Comparison of ENCODE assay signal across 13 mouse cellular contexts in genomic region chr2:68409640-68410215, GRCm38 (mm10).
DNase-seq lines count a peak whose midpoint lies in the region; ATAC-seq and TF ChIP-seq lines count a peak whose summit lies in the region.
"Had no signal": no experiment of that assay in that cellular context is flagged by ENCODE, and none has a peak within 500 bp of the region (broad histone marks: within the 10 kb centered on the region; RNA-seq: fewer than 3 reads in every experiment).

No protein-coding gene starts in this region.

- no peaks in the 10 kb centered on the region for H3K27me3 ChIP-seq in heart, adult 2 months (ENCODE audit: control insufficient read depth, insufficient read depth, low read length)
- no peaks in the 10 kb centered on the region for H3K27me3 ChIP-seq in lung, embryonic 16.5 days (ENCODE audit: control insufficient read depth, insufficient read depth, low read depth, low read length)
- no peaks in the 10 kb centered on the region for H3K27me3 ChIP-seq in intestine, embryonic 16.5 days (replicated peaks; ENCODE audit: control insufficient read depth, insufficient read depth, low read length)
- H3K27me3 ChIP-seq in stomach, embryonic 16.5 days (ENCODE audit: control insufficient read depth, insufficient read depth, low read length): no peaks in the 10 kb centered on the region
- no peaks in the 10 kb centered on the region for H3K27me3 ChIP-seq in thymus, adult 2 months (ENCODE audit: control insufficient read depth, insufficient read depth, low read length)

- peaks cover 9% of the 10 kb centered on the region for H3K4me1 ChIP-seq in heart, adult 2 months (ENCODE audit: control insufficient read depth, insufficient read depth, low read length)
- H3K4me1 ChIP-seq in lung, embryonic 16.5 days (replicated peaks; ENCODE audit: control insufficient read depth, insufficient read depth, low read length): peaks cover 32% of the 10 kb centered on the region
- no peaks in the 10 kb centered on the region for H3K4me1 ChIP-seq in lung, adult 2 months (ENCODE audit: control insufficient read depth, insufficient read depth, low read length)
- H3K4me1 ChIP-seq in intestine, embryonic 16.5 days (ENCODE audit: control insufficient read depth, insufficient read depth, low read length): peaks cover 30% of the 10 kb centered on the region
- H3K4me1 ChIP-seq in stomach, embryonic 16.5 days (ENCODE audit: control insufficient read depth, insufficient read depth, low read length): peaks cover 36% of the 10 kb centered on the region
- H3K4me1 ChIP-seq in thymus, adult 2 months (replicated peaks; ENCODE audit: control insufficient read depth, insufficient read depth, low read length): 0 out of 2 replicates have a peak, but pooled peaks cover 4% of the 10 kb centered on the region

- H3K4me2 ChIP-seq in lung, embryonic 16.5 days (ENCODE audit: low read depth, low read length): no peak overlapping the region
- H3K4me2 ChIP-seq in intestine, embryonic 16.5 days (ENCODE audit: low read depth, low read length): peak overlapping the region; percentile 16; the same call in 1 of the 2 replicates
- no peak overlapping the region for H3K4me2 ChIP-seq in stomach, embryonic 16.5 days (ENCODE audit: low read depth, low read length)

- DNase-seq in heart, adult 11 months: peak; percentile 82
- no peak for DNase-seq in heart, adult 2 months
- no peak for DNase-seq in lung, adult 2 months
- DNase-seq in urinary bladder, adult 2 months (ENCODE audit: low spot score): no peak
- DNase-seq in thymus, adult 2 months: no peak
- DNase-seq: adrenal gland, adult 8-10 months; gastrocnemius, postnatal 10 days; layer of hippocampus, adult 9-11 months; lung, postnatal 10 days had no signal

- H3K9me3 ChIP-seq in lung, embryonic 16.5 days (ENCODE audit: control insufficient read depth, low read length): no peaks in the 10 kb centered on the region
- no peaks in the 10 kb centered on the region for H3K9me3 ChIP-seq in intestine, embryonic 16.5 days (ENCODE audit: control insufficient read depth, low read length)
- H3K9me3 ChIP-seq in stomach, embryonic 16.5 days (replicated peaks; ENCODE audit: control insufficient read depth, low read length): 0 out of 2 replicates have a peak, but pooled peaks cover 2% of the 10 kb centered on the region

- no peak for TF ChIP-seq CTCF in heart, adult 2 months (IDR thresholded peaks at IDR 0.05)
- TF ChIP-seq CTCF in lung, adult 2 months (IDR thresholded peaks at IDR 0.05; ENCODE audit: insufficient read depth, low read length): no peak
- no peak for TF ChIP-seq CTCF in thymus, adult 2 months (IDR thresholded peaks at IDR 0.05; ENCODE audit: borderline replicate concordance, control insufficient read depth, extremely low read depth, insufficient read depth, low read length, poor library complexity)

- peaks cover 14% of the 10 kb centered on the region for H3K36me3 ChIP-seq in heart, adult 2 months (ENCODE audit: control insufficient read depth, insufficient read depth, low read length)
- H3K36me3 ChIP-seq in lung, embryonic 16.5 days (ENCODE audit: control insufficient read depth, insufficient read depth, low read length): no peaks in the 10 kb centered on the region
- no peaks in the 10 kb centered on the region for H3K36me3 ChIP-seq in intestine, embryonic 16.5 days (ENCODE audit: control insufficient read depth, insufficient read depth, low read length)
- H3K36me3 ChIP-seq in stomach, embryonic 16.5 days (ENCODE audit: control insufficient read depth, insufficient read depth, low read length): no peaks in the 10 kb centered on the region
- H3K36me3 ChIP-seq in thymus, adult 2 months (ENCODE audit: control insufficient read depth, insufficient read depth, low read length): no peaks in the 10 kb centered on the region

- no peak overlapping the region for H3K4me3 ChIP-seq in heart, adult 2 months
- no peak overlapping the region for H3K4me3 ChIP-seq in lung, embryonic 16.5 days (ENCODE audit: low read length)
- H3K4me3 ChIP-seq in lung, adult 2 months (replicated peaks; ENCODE audit: extremely low read depth, low read depth, low read length): no peak overlapping the region
- no peak overlapping the region for H3K4me3 ChIP-seq in intestine, embryonic 16.5 days (ENCODE audit: low read length)
- no peak overlapping the region for H3K4me3 ChIP-seq in stomach, embryonic 16.5 days (replicated peaks; ENCODE audit: low read length)
- H3K4me3 ChIP-seq in thymus, adult 2 months (ENCODE audit: control insufficient read depth, insufficient read depth, low read length): no peak overlapping the region

- intact Hi-C loops in heart, adult 2 months (cut with DNase I): no loop called here

- no peaks in the 10 kb centered on the region for H3K79me2 ChIP-seq in heart, adult 2 months (replicated peaks; ENCODE audit: control insufficient read depth, insufficient read depth, low read length)

- TF ChIP-seq EP300 in heart, adult 2 months (IDR thresholded peaks at IDR 0.05; ENCODE audit: insufficient read depth, low read depth, low read length): no peak

- H3K27ac ChIP-seq in heart, adult 2 months: no peak overlapping the region
- H3K27ac ChIP-seq in lung, embryonic 16.5 days (ENCODE audit: low read length): no peak overlapping the region
- H3K27ac ChIP-seq in intestine, embryonic 16.5 days (ENCODE audit: low read length): 0 out of 2 replicates have a peak overlapping the region, but pooled peaks have one; percentile 31
- peak overlapping the region; percentile 56 for H3K27ac ChIP-seq in stomach, embryonic 16.5 days (ENCODE audit: low read length)
- H3K27ac ChIP-seq in thymus, adult 2 months (ENCODE audit: control insufficient read depth, insufficient read depth, low read length): no peak overlapping the region

- TF ChIP-seq POLR2A in heart, adult 2 months (IDR thresholded peaks at IDR 0.05; ENCODE audit: insufficient read depth, low read depth, low read length): no peak
- TF ChIP-seq POLR2A in lung, adult 2 months (IDR thresholded peaks at IDR 0.05; ENCODE audit: borderline replicate concordance, extremely low read depth, low read depth, low read length): no peak
- TF ChIP-seq POLR2A in thymus, adult 2 months (IDR thresholded peaks at IDR 0.05; ENCODE audit: control insufficient read depth, extremely low read depth, insufficient read depth, low read length, poor library complexity): no peak

- 91% methylated on average over 12 of the region's 12 CpGs for WGBS in heart, adult 2 months
- 48% methylated on average over 12 of the region's 12 CpGs for WGBS in lung, embryonic 16.5 days
- WGBS in lung, adult 2 months: 85% methylated on average over 12 of the region's 12 CpGs
- 40% methylated on average over 12 of the region's 12 CpGs for WGBS in intestine, embryonic 16.5 days
- 56% methylated on average over 12 of the region's 12 CpGs for WGBS in stomach, embryonic 16.5 days
- 94% methylated on average over 12 of the region's 12 CpGs for WGBS in thymus, adult 2 months

- H3K9ac ChIP-seq in heart, adult 2 months (ENCODE audit: low read depth, low read length): no peak overlapping the region
- H3K9ac ChIP-seq in lung, embryonic 16.5 days (ENCODE audit: low read length): no peak overlapping the region
- 0 out of 2 replicates have a peak overlapping the region, but pooled peaks have one; percentile 6 for H3K9ac ChIP-seq in intestine, embryonic 16.5 days (ENCODE audit: low read depth, low read length)
- no peak overlapping the region for H3K9ac ChIP-seq in stomach, embryonic 16.5 days (ENCODE audit: low read length)

- ATAC-seq in lung, embryonic 16.5 days (ENCODE audit: low read depth): peak; percentile 37; the same call in 1 of the 2 replicates
- ATAC-seq in intestine, embryonic 16.5 days: peak; percentile 75
- ATAC-seq in stomach, embryonic 16.5 days (ENCODE audit: insufficient read depth, low FRiP score): peak; percentile 65; the same call in 1 of the 2 replicates
- ATAC-seq: inflammation-experienced regulatory T-cells, adult 6 months had no signal

Comparison
In these comparisons a context has a peak if more than half of its experiments do, and no peak if none do; other contexts are left out.
1. H3K27ac ChIP-seq: peak in intestine, embryonic 16.5 days (single experiment) and stomach, embryonic 16.5 days (single experiment); none in heart, adult 2 months (single experiment), lung, embryonic 16.5 days (single experiment) and thymus, adult 2 months (single experiment).
2. Peak in every context shown above with its lines, with median percentiles within 50 percentile points of each other: ATAC-seq.